Mouse (Mus musculus) CH12.LX (cell line): ENCODE data around the gene Scn8a. TPM values are rescaled to one million over a fixed set of nuclear protein-coding genes. Genes with fewer than 3 reads are reported as not detected.

Source experiments
- DNase-seq: peaks from one replicate; pipeline ENCODE4 v3.0.0-alpha.2; 2013; ENCODE audit errors: extremely low read depth
- H3K27ac ChIP-seq: 2 replicates; pipeline ENCODE4 v1.5.1; 2012; ENCODE audit warnings: low read depth, mild to moderate bottlenecking, control low read depth, moderate library complexity; ENCODE audit not compliant: insufficient read depth
- H3K27me3 ChIP-seq: replicated peaks from 2 replicates; pipeline ENCODE3; 2012; ENCODE audit warnings: inconsistent platforms
- H3K36me3 ChIP-seq, 2 experiments: replicated peaks in 1 of 2; 2 replicates each; pipeline versions ENCODE3 to v1.6.1; 2012; ENCODE audit warnings: inconsistent platforms in 1 of 2, low read length in 1 of 2, mild to moderate bottlenecking in 1 of 2, mixed read lengths in 1 of 2, moderate library complexity in 1 of 2; ENCODE audit not compliant: control insufficient read depth in 1 of 2, insufficient read depth in 1 of 2
- H3K4me1 ChIP-seq, 2 experiments: 2 replicates each; pipeline ENCODE4 v1.6.1; 2012; ENCODE audit warnings: inconsistent platforms in 1 of 2, moderate library complexity in 1 of 2; ENCODE audit not compliant: insufficient read depth in 2 of 2, control insufficient read depth in 1 of 2
- H3K4me2 ChIP-seq: 2 replicates; pipeline ENCODE4 v1.6.1; 2012; ENCODE audit warnings: low read depth, mild to moderate bottlenecking, control low read depth; ENCODE audit not compliant: poor library complexity, insufficient read depth, severe bottlenecking
- H3K4me3 ChIP-seq, 3 experiments: fragments of 150-350 bp in 1 of 3; sonication (generic) in 1 of 3; replicated peaks in 1 of 3; 2 replicates each; pipeline versions ENCODE3 to v1.5.1; 2011 to 2012; ENCODE audit warnings: low read depth in 2 of 3, low read length in 2 of 3, mild to moderate bottlenecking in 2 of 3, moderate library complexity in 2 of 3, control low read depth in 1 of 3, improper control_type of control experiment in 1 of 3, inconsistent platforms in 1 of 3, mixed read lengths in 1 of 3; ENCODE audit not compliant: poor library complexity in 1 of 3
- H3K79me2 ChIP-seq: replicated peaks from 2 replicates; pipeline ENCODE4 v1.6.1; 2012; ENCODE audit warnings: mild to moderate bottlenecking, moderate library complexity; ENCODE audit not compliant: control insufficient read depth, poor library complexity, insufficient read depth, severe bottlenecking; ENCODE audit errors: extremely low read depth
- H3K9ac ChIP-seq: 2 replicates; pipeline ENCODE4 v1.6.1; 2012; ENCODE audit warnings: low read depth, mild to moderate bottlenecking, control low read depth, moderate library complexity; ENCODE audit not compliant: insufficient read depth
- H3K9me3 ChIP-seq: replicated peaks from 2 replicates; pipeline ENCODE3; 2012; ENCODE audit warnings: low read length, inconsistent platforms, mixed read lengths
- BHLHE40 ChIP-seq: IDR thresholded peaks from 2 replicates; pipeline ENCODE4 v1.6.1; 2011; ENCODE audit warnings: mild to moderate bottlenecking, low read depth, low read length, improper control_type of control experiment
- CTCF ChIP-seq, 2 experiments: IDR thresholded peaks in 1 of 2; conservative IDR thresholded peaks in 1 of 2; 2 replicates each; pipeline ENCODE4 v1.5.1; 2011 to 2012; ENCODE audit warnings: low read depth in 2 of 2, low read length in 2 of 2, improper control_type of control experiment in 1 of 2, inconsistent platforms in 1 of 2, mild to moderate bottlenecking in 1 of 2, moderate library complexity in 1 of 2
- ELF1 ChIP-seq: IDR thresholded peaks from 2 replicates; pipeline ENCODE4 v1.6.1; 2014; ENCODE audit warnings: low read depth, mild to moderate bottlenecking, inconsistent platforms, low read length, improper control_type of control experiment
- EP300 ChIP-seq: IDR thresholded peaks from 2 replicates; pipeline ENCODE4 v1.6.1; 2011; ENCODE audit warnings: low read length, improper control_type of control experiment
- ETS1 ChIP-seq: conservative IDR thresholded peaks from 2 replicates; pipeline ENCODE4 v1.6.1; 2012; ENCODE audit warnings: low read depth, mild to moderate bottlenecking, inconsistent platforms, low read length, improper control_type of control experiment, moderate library complexity
- GABPA ChIP-seq: IDR thresholded peaks from 2 replicates; pipeline ENCODE4 v1.6.1; 2012; ENCODE audit warnings: low read depth, low read length, improper control_type of control experiment, inconsistent platforms; ENCODE audit not compliant: insufficient replicate concordance
- HCFC1 ChIP-seq: IDR thresholded peaks from 2 replicates; pipeline ENCODE4 v1.6.1; 2012; ENCODE audit warnings: low read depth, mild to moderate bottlenecking, inconsistent platforms, low read length, improper control_type of control experiment
- IRF4 ChIP-seq: IDR thresholded peaks from 2 replicates; pipeline ENCODE4 v1.6.1; 2014; ENCODE audit warnings: low read depth, mild to moderate bottlenecking, inconsistent platforms, low read length, improper control_type of control experiment
- JUN ChIP-seq: IDR thresholded peaks from 2 replicates; pipeline ENCODE4 v1.6.1; 2011; ENCODE audit warnings: low read depth, mild to moderate bottlenecking, low read length, improper control_type of control experiment, moderate library complexity; ENCODE audit not compliant: insufficient read depth
- JUND ChIP-seq: conservative IDR thresholded peaks from 2 replicates; pipeline ENCODE4 v1.6.1; 2011; ENCODE audit warnings: low read depth, low read length, improper control_type of control experiment
- MAFK ChIP-seq: IDR thresholded peaks from 2 replicates; pipeline ENCODE4 v1.6.1; 2011; ENCODE audit warnings: low read length, improper control_type of control experiment; ENCODE audit not compliant: insufficient replicate concordance
- MAX ChIP-seq: IDR thresholded peaks from 2 replicates; pipeline ENCODE4 v1.6.1; 2011; ENCODE audit warnings: low read length, improper control_type of control experiment
- MAZ ChIP-seq: IDR thresholded peaks from 2 replicates; pipeline ENCODE4 v1.6.1; 2012; ENCODE audit warnings: low read depth, mild to moderate bottlenecking, inconsistent platforms, low read length, improper control_type of control experiment, moderate library complexity
- MEF2A ChIP-seq: IDR thresholded peaks from 2 replicates; pipeline ENCODE4 v1.6.1; 2014; ENCODE audit warnings: low read depth, mild to moderate bottlenecking, inconsistent platforms, low read length, improper control_type of control experiment, borderline replicate concordance
- MXI1 ChIP-seq: IDR thresholded peaks from 2 replicates; pipeline ENCODE4 v1.6.1; 2011; ENCODE audit warnings: mild to moderate bottlenecking, low read depth, low read length, improper control_type of control experiment
- MYC ChIP-seq: IDR thresholded peaks from 2 replicates; pipeline ENCODE4 v1.6.1; 2011; ENCODE audit warnings: low read depth, mild to moderate bottlenecking, improper control_type of control experiment, low read length
- NELFE ChIP-seq: IDR thresholded peaks from 2 replicates; pipeline ENCODE4 v1.6.1; 2011; ENCODE audit warnings: low read depth, low read length, improper control_type of control experiment
- NRF1 ChIP-seq: IDR thresholded peaks from 2 replicates; pipeline ENCODE4 v1.6.1; 2014; ENCODE audit warnings: low read depth, mild to moderate bottlenecking, inconsistent platforms, low read length, improper control_type of control experiment, moderate library complexity
- PAX5 ChIP-seq: IDR thresholded peaks from 2 replicates; pipeline ENCODE4 v1.6.1; 2012; ENCODE audit warnings: low read length, inconsistent platforms, mixed read lengths
- RAD21 ChIP-seq: IDR thresholded peaks from 2 replicates; pipeline ENCODE4 v1.6.1; 2011; ENCODE audit warnings: low read depth, mild to moderate bottlenecking, low read length, improper control_type of control experiment, moderate library complexity
- RCOR1 ChIP-seq: conservative IDR thresholded peaks from 2 replicates; pipeline ENCODE4 v1.6.1; 2012; ENCODE audit warnings: low read depth, mild to moderate bottlenecking, inconsistent platforms, low read length, improper control_type of control experiment
- SIN3A ChIP-seq: IDR thresholded peaks from 2 replicates; pipeline ENCODE4 v1.6.1; 2012; ENCODE audit warnings: low read length, improper control_type of control experiment, inconsistent platforms
- SMC3 ChIP-seq: IDR thresholded peaks from 2 replicates; pipeline ENCODE4 v1.6.1; 2011; ENCODE audit warnings: low read depth, low read length, improper control_type of control experiment
- TBP ChIP-seq: conservative IDR thresholded peaks from 2 replicates; pipeline ENCODE4 v1.6.1; 2011; ENCODE audit warnings: low read depth, low read length, improper control_type of control experiment
- TCF12 ChIP-seq: IDR thresholded peaks from 2 replicates; pipeline ENCODE4 v1.6.1; 2014; ENCODE audit warnings: low read depth, mild to moderate bottlenecking, inconsistent platforms, low read length, improper control_type of control experiment
- UBTF ChIP-seq: IDR thresholded peaks from 2 replicates; pipeline ENCODE4 v1.6.1; 2012; ENCODE audit warnings: low read depth, mild to moderate bottlenecking, inconsistent platforms, low read length, improper control_type of control experiment, moderate library complexity
- USF1 ChIP-seq: IDR thresholded peaks from 2 replicates; pipeline ENCODE4 v1.6.1; 2014; ENCODE audit warnings: low read depth, mild to moderate bottlenecking, inconsistent platforms, low read length, improper control_type of control experiment
- USF2 ChIP-seq: conservative IDR thresholded peaks from 2 replicates; pipeline ENCODE4 v1.6.1; 2011; ENCODE audit warnings: low read depth, low read length, improper control_type of control experiment
- ZC3H11A ChIP-seq: IDR thresholded peaks from 2 replicates; pipeline ENCODE4 v1.6.1; 2012; ENCODE audit warnings: low read depth, mild to moderate bottlenecking, inconsistent platforms, low read length, improper control_type of control experiment
- ZMIZ1 ChIP-seq: IDR thresholded peaks from 2 replicates; pipeline ENCODE4 v1.6.1; 2012; ENCODE audit warnings: low read depth, mild to moderate bottlenecking, inconsistent platforms, low read length, improper control_type of control experiment
- ZNF384 ChIP-seq: IDR thresholded peaks from 2 replicates; pipeline ENCODE4 v1.6.1; 2012; ENCODE audit warnings: low read depth, low read length, improper control_type of control experiment, inconsistent platforms
- dilution Hi-C: fragments of 300-500 bp; cut with MboI; formaldehyde crosslinking; loops from 2 replicates; pipeline ENCODE4 v1.14.3; 2020; ENCODE audit warnings: low sequenced_read_pairs; ENCODE audit not compliant: extremely low pct_unique_long_range_greater_than_20kb, extremely low pct_ligation_motif_present
- in situ Hi-C: fragments of 300-500 bp; cut with MboI; formaldehyde crosslinking; loops from 3 replicates; pipeline ENCODE4 v1.14.3; 2019; ENCODE audit warnings: low sequenced_read_pairs, low pct_ligation_motif_present, low pct_unique_long_range_greater_than_20kb, mixed read lengths
- polyA plus RNA-seq: library from polyadenylated mRNA; unstranded; fragments of >175 nt; gene quantifications from 2 replicates; pipeline ENCODE4 v1.2.1, GENCODE M21; 2012; ENCODE audit warnings: low read depth; ENCODE audit not compliant: insufficient read length
- total RNA-seq, 2 experiments: library from RNA; depleted of rRNA; stranded (reverse); fragments of 300-350 nt in 1 of 2; fragments of >200 nt in 1 of 2; gene quantifications; 2 replicates each; pipeline ENCODE4 v1.2.3; 2012 to 2014

Scn8a gene
- total and polyA plus RNA-seq, 3 experiments: 0.13 to 0.39 (median 0.15) TPM

DNA sequence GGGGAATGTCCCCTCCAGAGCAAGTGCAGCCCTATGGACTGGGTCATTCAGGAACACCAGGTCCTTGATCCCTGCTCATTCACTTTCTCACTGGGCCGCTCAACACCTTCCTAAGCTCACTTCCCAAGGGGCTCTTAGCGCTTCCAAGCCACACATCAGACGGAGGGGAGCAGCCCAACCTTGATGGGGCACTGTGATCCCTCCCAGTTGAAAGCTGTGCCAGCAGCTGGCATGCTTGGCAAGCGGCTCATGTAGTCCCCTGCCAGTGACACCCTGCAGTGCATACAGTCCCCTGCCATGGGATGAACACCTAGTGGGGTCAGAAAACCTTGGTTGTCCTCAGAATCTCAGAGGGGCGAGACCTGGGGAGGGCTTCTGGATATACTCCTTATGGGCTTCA, 204.4 kb downstream of the Scn8a start:
- Histone ChIP-seq H3K4me3 (no peak overlapping the region), H3K27ac (no peak overlapping the region), H3K4me1 (0 out of 4 replicates have a peak, but pooled peaks cover 0 to 3% of the 10 kb centered on the region in 2 experiments), H3K9ac (no peak overlapping the region), H3K79me2 (no peaks in the 10 kb centered on the region), H3K36me3 (no peaks in the 10 kb centered on the region), H3K4me2 (no peak overlapping the region), H3K9me3 (peaks cover 9% of the 10 kb centered on the region), H3K27me3 (peaks cover 93% of the 10 kb centered on the region)
- DNase-seq: no peak
- TF ChIP-seq RAD21: no peak
- TF ChIP-seq IRF4: no peak
- TF ChIP-seq MYC: no peak
- TF ChIP-seq UBTF: no peak
- TF ChIP-seq MAZ: no peak
- TF ChIP-seq EP300: no peak
- no peak for TF ChIP-seq TBP
- TF ChIP-seq GABPA: no peak
- no peak for TF ChIP-seq CTCF (conservative IDR thresholded peaks at IDR 0.05 in 1 of 2, IDR thresholded peaks at IDR 0.05 in 1 of 2; ENCODE audit: low read depth in 2 of 2, low read length in 2 of 2)
- no peak for TF ChIP-seq ELF1
- TF ChIP-seq USF1: no peak
- no peak for TF ChIP-seq USF2
- no peak for TF ChIP-seq ZMIZ1
- no peak for TF ChIP-seq RCOR1
- TF ChIP-seq TCF12: no peak
- TF ChIP-seq HCFC1: no peak
- no peak for TF ChIP-seq NRF1
- TF ChIP-seq MXI1: no peak
- TF ChIP-seq MAX: no peak
- TF ChIP-seq SMC3: no peak
- in situ Hi-C loops: no loop called here
- dilution Hi-C loops: no loop called here

DNA sequence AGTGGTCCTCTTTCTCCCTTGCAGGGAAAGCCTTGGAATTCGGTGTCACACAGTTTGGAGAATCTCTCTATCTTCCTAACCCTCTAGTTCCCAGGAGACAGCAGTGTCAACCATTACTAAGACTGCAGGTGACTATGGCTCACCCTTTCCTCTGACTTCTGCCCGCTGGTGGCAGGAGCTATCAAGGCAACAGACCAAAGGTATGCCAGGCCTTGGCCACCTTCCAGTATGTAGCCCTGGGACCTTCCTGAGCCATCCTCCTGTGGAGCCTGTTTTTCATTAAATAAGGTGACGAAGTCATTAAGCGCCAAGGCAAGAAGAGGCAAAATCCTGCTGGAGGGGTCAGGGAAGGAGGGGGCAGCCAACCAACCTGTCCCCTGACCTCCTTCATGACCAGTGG, 205.5 kb downstream of the Scn8a start:
- H3K79me2 ChIP-seq: no peaks in the 10 kb centered on the region
- no peak overlapping the region for H3K4me3 ChIP-seq
- H3K9ac ChIP-seq: no peak overlapping the region
- H3K4me1 ChIP-seq: 0 out of 4 replicates have a peak, but pooled peaks cover 0 to 3% of the 10 kb centered on the region in 2 experiments
- dilution Hi-C loops (no loop called here), in situ Hi-C loops (no loop called here)
- no peak overlapping the region for H3K27ac ChIP-seq
- H3K36me3 ChIP-seq: no peaks in the 10 kb centered on the region
- TF ChIP-seq MAFK (no peak), MEF2A (no peak), ZNF384 (no peak), SMC3 (no peak), JUND (no peak), JUN (no peak), ZC3H11A (no peak), USF2 (no peak), NELFE (no peak), CTCF (conservative IDR thresholded peaks at IDR 0.05 in 1 of 2, IDR thresholded peaks at IDR 0.05 in 1 of 2; ENCODE audit: low read depth in 2 of 2, low read length in 2 of 2) (no peak), GABPA (no peak), ETS1 (no peak), PAX5 (no peak), TCF12 (no peak), BHLHE40 (no peak), USF1 (no peak), SIN3A (no peak), EP300 (no peak)
- H3K4me2 ChIP-seq: no peak overlapping the region
- H3K27me3 ChIP-seq: peaks cover 93% of the 10 kb centered on the region
- no peak for DNase-seq
- H3K9me3 ChIP-seq: peaks cover 9% of the 10 kb centered on the region
